In the genomic region with DNA sequence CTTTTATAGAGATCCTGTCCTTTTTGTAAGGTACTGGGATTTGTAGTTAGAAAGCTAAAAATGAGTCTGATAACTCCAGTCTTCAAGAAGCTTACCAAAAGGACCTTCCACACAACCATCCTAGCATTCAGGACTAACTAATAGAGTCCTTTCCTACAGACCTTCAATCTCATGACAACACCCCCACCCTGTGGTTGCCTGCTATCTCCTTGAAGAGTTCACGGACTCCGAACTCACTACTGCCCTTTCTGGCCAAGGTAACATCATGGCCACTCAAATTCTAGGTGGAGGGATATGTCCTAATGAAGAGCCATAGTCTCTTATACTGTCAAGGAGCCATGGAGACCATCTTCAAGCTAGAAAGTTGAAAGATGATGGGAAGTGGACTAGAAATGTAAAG, we compare ENCODE assay signal across 11 mouse cellular contexts.
A peak's percentile ranks its signal among the peaks of the same experiment; 100 is the strongest.
DNase-seq lines count a peak whose midpoint lies in the region; ATAC-seq and TF ChIP-seq lines count a peak whose summit lies in the region.
"Had no signal": no experiment of that assay in that cellular context is flagged by ENCODE, and none has a peak within 500 bp of the region (broad histone marks: within the 10 kb centered on the region; RNA-seq: fewer than 3 reads in every experiment).

No protein-coding gene starts in this region.

- peak; percentile 49 for TF ChIP-seq CTCF in hindbrain, postnatal 0 days (IDR thresholded peaks at IDR 0.05; ENCODE audit: low read depth)
- TF ChIP-seq CTCF in Patski (IDR thresholded peaks at IDR 0.05) = peak; percentile 66

- 0 out of 2 replicates have a peak, but pooled peaks cover 4% of the 10 kb centered on the region for H3K4me1 ChIP-seq in hindbrain, postnatal 0 days (ENCODE audit: insufficient read depth, low read length)
- H3K4me1 ChIP-seq in hindbrain, embryonic 14.5 days (replicated peaks; ENCODE audit: control insufficient read depth, insufficient read depth, low read length) = peaks cover 10% of the 10 kb centered on the region
- H3K4me1 ChIP-seq in forebrain, embryonic 13.5 days = no peaks in the 10 kb centered on the region

- H3K27me3 ChIP-seq in hindbrain, postnatal 0 days (ENCODE audit: insufficient read depth, low read length) = no peaks in the 10 kb centered on the region
- H3K27me3 ChIP-seq in hindbrain, embryonic 14.5 days (ENCODE audit: control insufficient read depth, insufficient read depth, low read length) = no peaks in the 10 kb centered on the region
- H3K27me3 ChIP-seq in Patski = no peaks in the 10 kb centered on the region
- H3K27me3 ChIP-seq in forebrain, embryonic 13.5 days = peaks cover 5% of the 10 kb centered on the region; the same call in 1 of the 2 replicates

- CTCF ChIA-PET in Patski (lab: Charles Lee) = interaction anchor here (1.0 to 2.3 kb wide), 8 partner anchors 9 to 796 kb away, joined by 3 to 8 read pairs (median 4); no protein-coding TSS in a partner anchor

- intact Hi-C loops in gastrocnemius, postnatal 14 days (cut with DNase I; ENCODE audit: low total_unique reads) = no loop called here

- DNase-seq in hindbrain, postnatal 0 days (ENCODE audit: low spot score) = no peak
- no peak for DNase-seq in hindbrain, embryonic 14.5 days (ENCODE audit: low spot score)
- DNase-seq in Patski (ENCODE audit: low read depth, low spot score) = no peak
- peak; percentile 22 for DNase-seq in gastrocnemius, postnatal 14 days
- DNase-seq in kidney, postnatal 36 days = peak; percentile 82
- no peak for DNase-seq in thymus, postnatal 25 days
- no peak for DNase-seq in spleen, postnatal 4 days (ENCODE audit: low spot score in 2 of 2)

- H3K9me3 ChIP-seq in hindbrain, postnatal 0 days (ENCODE audit: low read length) = no peaks in the 10 kb centered on the region
- H3K9me3 ChIP-seq in hindbrain, embryonic 14.5 days (ENCODE audit: control insufficient read depth, low read length) = no peaks in the 10 kb centered on the region
- no peaks in the 10 kb centered on the region for H3K9me3 ChIP-seq in forebrain, embryonic 13.5 days (replicated peaks)
- H3K9me3 ChIP-seq: limb, embryonic 10.5 days had no signal

- H3K9ac ChIP-seq in hindbrain, postnatal 0 days (replicated peaks; ENCODE audit: low read length) = no peak overlapping the region
- H3K9ac ChIP-seq in hindbrain, embryonic 14.5 days = no peak overlapping the region
- no peak overlapping the region for H3K9ac ChIP-seq in forebrain, embryonic 13.5 days

- in situ Hi-C loops in Patski (cut with MboI; ENCODE audit: low pct_unique_long_range_greater_than_20kb) = loop anchor here (5.0 to 10.0 kb wide), 4 partner anchors 106 to 799 kb away; no protein-coding TSS in a partner anchor

- H3K4me2 ChIP-seq in hindbrain, postnatal 0 days (ENCODE audit: low read depth, low read length) = no peak overlapping the region
- H3K4me2 ChIP-seq in hindbrain, embryonic 14.5 days (replicated peaks) = no peak overlapping the region
- no peak overlapping the region for H3K4me2 ChIP-seq in forebrain, embryonic 13.5 days

- POLR2A ChIA-PET in Patski (lab: Charles Lee) = interaction anchor here (0.8 to 3.5 kb wide), 3 partner anchors 53 to 265 kb away, joined by 3 to 11 read pairs (median 4); no protein-coding TSS in a partner anchor

- no peaks in the 10 kb centered on the region for H3K36me3 ChIP-seq in hindbrain, postnatal 0 days (ENCODE audit: insufficient read depth, low read length)
- no peaks in the 10 kb centered on the region for H3K36me3 ChIP-seq in hindbrain, embryonic 14.5 days (replicated peaks; ENCODE audit: control insufficient read depth, insufficient read depth)
- no peaks in the 10 kb centered on the region for H3K36me3 ChIP-seq in forebrain, embryonic 13.5 days (ENCODE audit: poor library complexity, severe bottlenecking)
- H3K36me3 ChIP-seq: G1E; limb, embryonic 10.5 days had no signal

- no peak overlapping the region for H3K27ac ChIP-seq in hindbrain, postnatal 0 days
- no peak overlapping the region for H3K27ac ChIP-seq in hindbrain, embryonic 14.5 days
- no peak overlapping the region for H3K27ac ChIP-seq in forebrain, embryonic 13.5 days
- H3K27ac ChIP-seq: limb, embryonic 10.5 days had no signal

- no peak for ATAC-seq in hindbrain, postnatal 0 days
- ATAC-seq in hindbrain, embryonic 14.5 days (ENCODE audit: low FRiP score) = no peak
- ATAC-seq in Patski = no peak
- ATAC-seq in forebrain, embryonic 13.5 days = no peak
- ATAC-seq: hindbrain, embryonic 16.5 days had no signal

- H3K4me3 ChIP-seq in hindbrain, postnatal 0 days (ENCODE audit: low read length) = no peak overlapping the region
- H3K4me3 ChIP-seq in hindbrain, embryonic 14.5 days (replicated peaks; ENCODE audit: low read length) = no peak overlapping the region
- H3K4me3 ChIP-seq in forebrain, embryonic 13.5 days = no peak overlapping the region
- H3K4me3 ChIP-seq: limb, embryonic 10.5 days had no signal

- WGBS in hindbrain, postnatal 0 days = 90% methylated on average over 2 of the region's 2 CpGs
- WGBS in hindbrain, embryonic 14.5 days = 92% methylated on average over 2 of the region's 2 CpGs
- WGBS in forebrain, embryonic 13.5 days = 89% methylated on average over 2 of the region's 2 CpGs

Comparison
In these comparisons a context has a peak if more than half of its experiments do, and no peak if none do; other contexts are left out.
1. DNase-seq: peak in gastrocnemius, postnatal 14 days (single experiment) and kidney, postnatal 36 days (2 of 2); none in hindbrain, postnatal 0 days (single experiment), hindbrain, embryonic 14.5 days (single experiment), Patski (single experiment), thymus, postnatal 25 days (single experiment) and spleen, postnatal 4 days (0 of 2).